Mouse (Mus musculus): Measurements from ENCODE around the gene Cd200r1. TPM values are rescaled to one million over a fixed set of nuclear protein-coding genes. Genes with fewer than 3 reads are reported as not detected.
"Not testable (repeated sequence)": the region's sequence is repeated elsewhere in the genome, so short reads cannot be mapped to it uniquely, and the experiment has no call there.

Gene Cd200r1
- polyA plus RNA-seq, 1 experiment from 2014 or later, result 0.55 TPM

- WGBS, result 80% methylated on average over 6 of the region's 6 CpGs
- ATAC-seq (ENCODE audit: low FRiP score, low read depth), result no peak
- Histone ChIP-seq H3K9me3 (no peaks in the 10 kb centered on the region), H3K36me3 (no peaks in the 10 kb centered on the region), H3K27ac (no peak overlapping the region), H3K27me3 (replicated peaks) (no peaks in the 10 kb centered on the region), H3K4me2 (replicated peaks) (no peak overlapping the region), H3K4me1 (no peaks in the 10 kb centered on the region), H3K4me3 (no peak overlapping the region), H3K9ac (no peak overlapping the region)
Observed at GRCm38 (mm10) chr16:44772577-44772976, 7.0 kb downstream of the Cd200r1 start.

- Histone ChIP-seq H3K4me2 (replicated peaks) (no peak overlapping the region), H3K27me3 (replicated peaks) (no peaks in the 10 kb centered on the region), H3K36me3 (no peaks in the 10 kb centered on the region), H3K9ac (no peak overlapping the region), H3K9me3 (no peaks in the 10 kb centered on the region), H3K4me3 (no peak overlapping the region), H3K4me1 (no peaks in the 10 kb centered on the region), H3K27ac (no peak overlapping the region)
- 87% methylated on average over 3 of the region's 3 CpGs for WGBS
- ATAC-seq (ENCODE audit: low FRiP score, low read depth), result no peak
Observed at GRCm38 (mm10) chr16:44773673-44774072, 8.1 kb downstream of the Cd200r1 start.

- Histone ChIP-seq H3K9ac (no peak overlapping the region), H3K4me1 (no peaks in the 10 kb centered on the region), H3K27ac (no peak overlapping the region), H3K36me3 (no peaks in the 10 kb centered on the region), H3K9me3 (no peaks in the 10 kb centered on the region), H3K4me3 (no peak overlapping the region), H3K4me2 (replicated peaks) (no peak overlapping the region), H3K27me3 (replicated peaks) (no peaks in the 10 kb centered on the region)
- ATAC-seq (ENCODE audit: low FRiP score, low read depth), result no peak
- WGBS, result 89% methylated on average over 6 of the region's 6 CpGs
Observed at GRCm38 (mm10) chr16:44774201-44774600, 8.7 kb downstream of the Cd200r1 start.

- Histone ChIP-seq H3K9me3 (no peaks in the 10 kb centered on the region), H3K4me1 (no peaks in the 10 kb centered on the region), H3K27me3 (replicated peaks) (no peaks in the 10 kb centered on the region), H3K36me3 (no peaks in the 10 kb centered on the region), H3K9ac (no peak overlapping the region), H3K27ac (no peak overlapping the region), H3K4me3 (no peak overlapping the region), H3K4me2 (replicated peaks) (no peak overlapping the region)
- no peak for ATAC-seq (ENCODE audit: low FRiP score, low read depth)
- WGBS, result 86% methylated on average over 17 of the region's 17 CpGs
Observed at GRCm38 (mm10) chr16:44778538-44779147, 13.1 kb downstream of the Cd200r1 start.

- no peaks in the 10 kb centered on the region for H3K36me3 ChIP-seq
- H3K4me3 ChIP-seq, result no peak overlapping the region
- no peaks in the 10 kb centered on the region for H3K27me3 ChIP-seq (replicated peaks)
- H3K9ac ChIP-seq, result no peak overlapping the region
- WGBS, result 89% methylated on average over 5 of the region's 5 CpGs
- H3K27ac ChIP-seq, result no peak overlapping the region
- no peak overlapping the region for H3K4me2 ChIP-seq (replicated peaks)
- ATAC-seq (ENCODE audit: low FRiP score, low read depth), result no peak
- H3K4me1 ChIP-seq, result no peaks in the 10 kb centered on the region
- no peaks in the 10 kb centered on the region for H3K9me3 ChIP-seq
Observed at GRCm38 (mm10) chr16:44779494-44779893, 14.0 kb downstream of the Cd200r1 start.

- H3K9me3 ChIP-seq, result no peaks in the 10 kb centered on the region
- no peak overlapping the region for H3K4me3 ChIP-seq
- WGBS, result 66% methylated on average over 4 of the region's 4 CpGs
- no peaks in the 10 kb centered on the region for H3K4me1 ChIP-seq
- no peak for ATAC-seq (ENCODE audit: low FRiP score, low read depth)
- no peak overlapping the region for H3K9ac ChIP-seq
- no peak overlapping the region for H3K4me2 ChIP-seq (replicated peaks)
- no peaks in the 10 kb centered on the region for H3K27me3 ChIP-seq (replicated peaks)
- no peak overlapping the region for H3K27ac ChIP-seq
- no peaks in the 10 kb centered on the region for H3K36me3 ChIP-seq
Observed at GRCm38 (mm10) chr16:44780751-44781150, 15.2 kb downstream of the Cd200r1 start.

GRCm38 (mm10) chr16:44786934-44787333 is 21.4 kb downstream of the Cd200r1 start:
- Histone ChIP-seq H3K27me3 (replicated peaks) (no peaks in the 10 kb centered on the region), H3K27ac (no peak overlapping the region), H3K4me2 (replicated peaks) (no peak overlapping the region), H3K4me1 (no peaks in the 10 kb centered on the region), H3K9ac (no peak overlapping the region), H3K36me3 (no peaks in the 10 kb centered on the region), H3K4me3 (no peak overlapping the region), H3K9me3 (no peaks in the 10 kb centered on the region)
- 90% methylated on average over 1 of the region's 1 CpGs for WGBS
- no peak for ATAC-seq (ENCODE audit: low FRiP score, low read depth)

- Histone ChIP-seq H3K4me1 (no peaks in the 10 kb centered on the region), H3K27me3 (replicated peaks) (no peaks in the 10 kb centered on the region), H3K9ac (no peak overlapping the region), H3K9me3 (no peaks in the 10 kb centered on the region), H3K27ac (no peak overlapping the region), H3K4me3 (no peak overlapping the region), H3K36me3 (no peaks in the 10 kb centered on the region), H3K4me2 (replicated peaks) (no peak overlapping the region)
- no peak for ATAC-seq (ENCODE audit: low FRiP score, low read depth)
Observed at GRCm38 (mm10) chr16:44794416-44794815, 28.9 kb downstream of the Cd200r1 start.

GRCm38 (mm10) chr16:44805976-44806375 is 40.4 kb downstream of the Cd200r1 start:
- Histone ChIP-seq H3K36me3 (no peaks in the 10 kb centered on the region), H3K4me3 (no peak overlapping the region), H3K9me3 (no peaks in the 10 kb centered on the region), H3K4me1 (no peaks in the 10 kb centered on the region), H3K9ac (no peak overlapping the region), H3K27me3 (replicated peaks) (no peaks in the 10 kb centered on the region), H3K27ac (no peak overlapping the region), H3K4me2 (replicated peaks) (no peak overlapping the region)
- no peak for ATAC-seq (ENCODE audit: low FRiP score, low read depth)

GRCm38 (mm10) chr16:44810223-44810622 is 44.7 kb downstream of the Cd200r1 start:
- H3K4me2 ChIP-seq (replicated peaks); H3K4me3 ChIP-seq; H3K27me3 ChIP-seq (replicated peaks); H3K27ac ChIP-seq; H3K4me1 ChIP-seq; H3K9ac ChIP-seq; H3K9me3 ChIP-seq; ATAC-seq (ENCODE audit: low FRiP score, low read depth); H3K36me3 ChIP-seq: not testable (repeated sequence)
- WGBS, result 94% methylated on average over 4 of the region's 4 CpGs

GRCm38 (mm10) chr16:44811544-44811943 is 46.0 kb downstream of the Cd200r1 start, which contains the start of gene Cd200r4:
Cd200r4 (plus strand) TSS chr16:44811733.
- Histone ChIP-seq H3K4me3 (no peak within 1 kb of the TSS), H3K27ac (no peak within 1 kb of the TSS), H3K27me3 (replicated peaks) (no peaks in the 10 kb centered on the region), H3K36me3 (no peaks in the 10 kb centered on the region), H3K9ac (no peak within 1 kb of the TSS), H3K9me3 (no peaks in the 10 kb centered on the region), H3K4me2 (replicated peaks) (no peak within 1 kb of the TSS), H3K4me1 (no peaks in the 10 kb centered on the region)
- 86% methylated on average over 3 of the region's 3 CpGs for WGBS
- ATAC-seq (ENCODE audit: low FRiP score, low read depth), result no peak

GRCm38 (mm10) chr16:44812468-44813065 is 47.0 kb downstream of the Cd200r1 start:
- no peak overlapping the region for H3K4me2 ChIP-seq (replicated peaks)
- H3K9me3 ChIP-seq, result no peaks in the 10 kb centered on the region
- 87% methylated on average over 6 of the region's 6 CpGs for WGBS
- no peaks in the 10 kb centered on the region for H3K36me3 ChIP-seq
- H3K4me1 ChIP-seq, result no peaks in the 10 kb centered on the region
- no peak overlapping the region for H3K9ac ChIP-seq
- ATAC-seq (ENCODE audit: low FRiP score, low read depth), result no peak
- no peaks in the 10 kb centered on the region for H3K27me3 ChIP-seq (replicated peaks)
- no peak overlapping the region for H3K27ac ChIP-seq
- no peak overlapping the region for H3K4me3 ChIP-seq

GRCm38 (mm10) chr16:44818010-44818409 is 52.5 kb downstream of the Cd200r1 start:
- H3K9ac ChIP-seq, result no peak overlapping the region
- H3K4me3 ChIP-seq, result no peak overlapping the region
- WGBS, result 56% methylated on average over 1 of the region's 1 CpGs
- H3K36me3 ChIP-seq, result no peaks in the 10 kb centered on the region
- no peak for ATAC-seq (ENCODE audit: low FRiP score, low read depth)
- no peak overlapping the region for H3K27ac ChIP-seq
- no peaks in the 10 kb centered on the region for H3K27me3 ChIP-seq (replicated peaks)
- H3K4me1 ChIP-seq, result no peaks in the 10 kb centered on the region
- no peak overlapping the region for H3K4me2 ChIP-seq (replicated peaks)
- no peaks in the 10 kb centered on the region for H3K9me3 ChIP-seq
